Mouse (Mus musculus) spleen, embryonic (tissue): ENCODE data around the gene Ap1m1.

ENCODE experiments used
- CTCF ChIA-PET: fragments of 350-600 bp; sonication (Branson Sonifier 250); formaldehyde crosslinking; loops from one replicate; lab custom pipeline; 2022; lab: Charles Lee

Ap1m1 gene

DNA sequence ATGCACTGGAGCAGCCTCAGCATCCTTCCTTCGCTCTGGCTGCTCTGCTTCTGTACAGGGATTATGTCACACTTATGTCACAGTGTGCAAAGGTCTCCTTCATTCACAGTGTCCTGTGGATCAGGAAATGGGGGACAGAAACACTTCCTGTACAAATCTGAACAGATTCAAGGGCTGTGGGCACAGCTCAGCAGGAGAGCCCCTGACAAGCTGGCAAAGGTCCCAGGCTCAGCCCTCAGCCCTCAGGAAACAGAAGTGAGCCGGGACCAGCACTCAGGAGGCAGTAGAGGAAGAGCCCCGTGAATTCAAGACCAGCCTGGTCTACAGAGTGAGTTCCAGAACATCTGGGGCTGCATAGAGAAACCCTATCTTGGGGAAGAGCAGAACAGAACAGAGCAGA is 41.8 kb downstream of the Ap1m1 start:
- CTCF ChIA-PET: interaction anchor here (0.8 kb wide), 1 partner anchor 14 kb away, joined by 3 read pairs; no protein-coding TSS in a partner anchor

DNA sequence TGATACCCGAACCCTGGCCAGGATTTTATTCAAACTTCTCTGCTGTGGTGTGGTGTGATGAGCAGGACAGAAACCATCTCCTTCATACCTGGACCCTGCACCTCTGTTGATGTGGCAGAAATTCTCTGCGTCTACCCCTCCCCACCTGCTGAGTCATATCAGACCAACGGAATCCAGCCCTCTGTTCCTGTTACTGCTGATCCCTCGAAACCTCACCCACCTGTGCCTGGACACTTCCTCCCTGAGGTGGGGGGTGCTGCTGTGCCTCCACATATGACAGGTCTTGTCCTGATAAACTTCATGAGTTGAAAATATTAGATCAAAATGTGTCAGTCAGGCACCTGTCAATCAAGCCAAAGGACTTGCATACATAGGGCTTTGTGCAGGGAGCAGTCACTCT is 45.5 kb downstream of the Ap1m1 start:
- CTCF ChIA-PET: no interaction called here

DNA sequence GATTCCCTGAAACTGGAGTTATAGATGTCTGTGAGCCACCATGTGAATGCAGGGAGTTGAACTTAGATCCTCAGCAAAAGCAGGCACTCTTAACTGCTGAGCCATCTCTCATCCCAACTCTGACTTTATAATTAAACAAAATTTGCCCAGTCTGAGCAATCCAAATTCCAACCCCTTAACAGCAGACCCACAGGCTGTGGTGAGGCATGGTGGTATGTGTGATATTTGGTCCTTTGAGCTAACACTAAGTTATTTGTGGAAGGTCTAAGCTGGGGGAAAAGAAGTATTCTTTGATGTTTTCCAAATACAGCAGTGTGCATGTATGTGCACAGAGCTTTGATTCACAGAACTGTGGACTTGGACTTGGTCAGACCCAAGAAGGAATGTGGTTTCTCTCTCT is 49.2 kb downstream of the Ap1m1 start:
- CTCF ChIA-PET: interaction anchor here (0.6 to 1.2 kb wide), 2 partner anchors 15 to 182 kb away, joined by 4 read pairs; no protein-coding TSS in a partner anchor

DNA sequence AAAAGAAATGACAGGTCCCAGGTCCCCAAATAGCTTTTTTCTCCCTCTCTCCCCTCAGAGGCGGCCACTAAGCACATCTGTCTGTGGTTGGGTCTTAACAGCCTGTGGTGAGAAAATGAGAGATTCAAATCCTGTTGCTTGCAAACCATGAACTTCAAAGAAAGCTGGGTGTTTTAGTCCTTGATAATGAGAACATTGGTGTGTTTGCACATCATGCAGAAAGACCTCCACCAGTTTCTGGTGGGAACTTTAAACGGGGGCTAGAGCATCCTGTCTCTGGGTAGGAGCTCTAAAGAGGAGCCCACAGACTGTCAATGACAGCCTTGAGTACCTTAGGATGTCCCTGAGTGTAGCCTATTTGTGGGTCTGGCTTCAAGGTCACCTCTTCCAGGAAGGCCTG is 51.3 kb downstream of the Ap1m1 start:
- CTCF ChIA-PET: no interaction called here

- CTCF ChIA-PET: interaction anchor here (0.6 kb wide), 1 partner anchor 127 kb away, joined by 3 read pairs; no protein-coding TSS in a partner anchor
These were observed 53.5 kb downstream of the Ap1m1 start for GRCm38 (mm10) chr8:72293309-72293708.

- CTCF ChIA-PET: interaction anchor here (1.1 kb wide), 1 partner anchor 14 kb away, joined by 3 read pairs; no protein-coding TSS in a partner anchor
These were observed 55.3 kb downstream of the Ap1m1 start for GRCm38 (mm10) chr8:72295125-72295524.

GRCm38 (mm10) chr8:72295679-72296078 is 55.9 kb downstream of the Ap1m1 start:
- CTCF ChIA-PET: interaction anchor here (1.1 kb wide), 1 partner anchor 14 kb away, joined by 3 read pairs; no protein-coding TSS in a partner anchor

DNA sequence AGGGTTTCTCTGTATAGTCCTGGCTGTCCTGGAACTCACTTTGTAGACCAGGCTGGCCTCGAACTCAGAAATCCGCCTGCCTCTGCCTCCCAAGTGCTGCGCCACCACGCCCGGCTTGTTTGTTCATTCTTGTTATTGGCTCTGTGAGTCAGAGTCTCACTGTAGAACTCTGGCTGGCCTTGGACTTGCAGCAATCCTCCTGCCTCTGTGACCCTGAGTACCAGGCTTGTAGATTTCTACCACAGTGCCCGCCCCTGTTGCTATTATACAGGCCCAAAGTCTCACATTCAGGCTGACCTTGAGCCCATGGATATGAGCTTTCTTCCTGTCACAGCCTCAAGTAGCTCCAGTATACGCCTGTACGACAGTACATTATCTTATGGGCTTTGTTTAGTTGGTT is 56.7 kb downstream of the Ap1m1 start:
- CTCF ChIA-PET: interaction anchor here (0.6 kb wide), 1 partner anchor 28 kb away, joined by 4 read pairs; no protein-coding TSS in a partner anchor

DNA sequence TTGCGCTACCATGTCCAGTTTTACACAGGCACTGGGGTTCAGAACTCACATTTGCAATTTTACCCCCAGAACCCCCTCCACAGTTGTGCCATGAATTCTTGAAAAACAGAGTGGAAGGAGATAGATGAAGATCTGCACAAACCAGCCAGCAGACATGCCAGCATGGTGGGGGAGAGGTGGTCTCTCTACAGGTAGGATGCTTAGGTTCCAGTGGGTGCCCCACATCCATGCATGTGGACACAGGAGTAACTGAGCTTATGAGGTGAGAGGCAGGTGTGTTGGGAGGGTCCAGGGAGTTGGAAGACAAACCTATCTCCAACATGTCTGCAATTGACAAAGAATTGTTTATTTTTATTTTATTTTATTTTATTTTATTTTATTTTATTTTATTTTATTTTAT is 59.1 kb downstream of the Ap1m1 start:
- CTCF ChIA-PET: interaction anchor here (0.9 kb wide), 1 partner anchor 57 kb away, joined by 3 read pairs; no protein-coding TSS in a partner anchor

GRCm38 (mm10) chr8:72300654-72301400 is 61.0 kb downstream of the Ap1m1 start:
- CTCF ChIA-PET: interaction anchor here (0.9 kb wide), 1 partner anchor 64 kb away, joined by 3 read pairs; no protein-coding TSS in a partner anchor

GRCm38 (mm10) chr8:72301497-72301896 is 61.7 kb downstream of the Ap1m1 start:
- CTCF ChIA-PET: interaction anchor here (0.6 kb wide), 1 partner anchor 15 kb away, joined by 3 read pairs; no protein-coding TSS in a partner anchor

DNA sequence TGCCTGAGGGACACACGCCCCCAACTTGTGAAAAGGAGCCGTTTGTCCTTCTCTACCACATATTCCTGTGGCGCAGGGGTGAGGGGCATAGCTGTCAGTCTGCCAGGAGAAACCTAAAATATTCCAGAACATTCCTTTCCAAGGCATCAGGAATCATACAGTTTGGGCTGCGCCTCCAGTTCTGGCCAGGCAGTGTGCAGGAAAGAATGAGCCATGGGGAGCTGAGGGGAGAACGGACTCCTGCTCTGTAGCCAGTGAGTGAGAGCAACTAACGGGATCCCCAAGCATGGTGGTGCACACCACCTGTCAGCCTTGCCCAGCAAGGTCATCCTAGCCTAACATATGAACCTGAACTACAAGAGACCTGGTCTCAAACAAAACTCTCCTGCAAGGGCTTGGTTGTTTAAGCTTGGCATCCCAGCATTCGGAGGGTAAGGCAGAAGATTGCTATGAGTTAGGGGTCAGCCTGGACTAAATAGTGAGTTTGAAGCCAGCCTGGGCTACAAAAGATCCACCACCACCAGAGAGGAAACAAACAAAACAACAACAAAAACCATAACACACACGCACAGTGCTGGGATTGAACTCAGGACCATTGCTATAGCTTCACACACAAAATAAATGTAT is 63.3 kb downstream of the Ap1m1 start:
- CTCF ChIA-PET: interaction anchor here (0.7 to 0.8 kb wide), 3 partner anchors 35 to 102 kb away, joined by 3 to 8 read pairs (median 7); no protein-coding TSS in a partner anchor

DNA sequence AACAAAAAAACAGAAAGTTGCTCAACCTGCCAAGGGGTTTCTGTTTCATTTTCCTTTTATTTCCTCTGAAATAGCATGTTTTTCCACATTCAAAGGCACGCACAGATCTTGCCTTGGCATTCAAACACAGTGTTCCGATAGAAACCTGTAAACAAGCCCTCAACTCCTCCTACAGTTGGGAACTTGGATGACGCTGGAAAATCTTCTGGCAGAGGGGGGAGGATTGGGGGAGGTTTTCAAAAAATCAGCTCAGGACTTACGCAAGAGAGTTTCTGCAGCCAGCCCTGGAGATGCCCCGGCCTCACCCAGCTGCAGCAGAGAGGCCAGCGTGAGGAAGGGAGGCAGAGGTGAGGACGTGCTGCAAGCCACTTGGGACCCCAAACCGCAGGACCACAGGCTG is 63.8 kb downstream of the Ap1m1 start:
- CTCF ChIA-PET: interaction anchor here (0.7 to 0.8 kb wide), 2 partner anchors 35 to 62 kb away, joined by 3 to 7 read pairs; no protein-coding TSS in a partner anchor

- CTCF ChIA-PET: no interaction called here
These were observed 65.5 kb downstream of the Ap1m1 start, which contains the start of gene Gm10282 for GRCm38 (mm10) chr8:72305210-72305905. Gene Gm10282 (minus strand): TSS chr8:72305260.

GRCm38 (mm10) chr8:72306913-72307312 is 67.1 kb downstream of the Ap1m1 start:
- CTCF ChIA-PET: no interaction called here
